Mouse (Mus musculus) embryonic facial prominence, embryonic 13.5 days (tissue): ENCODE measurements at regions not wholly inside any gene's neighbourhood (a gene's known extent, or its start where the extent isn't known, plus 50 kb on each side); places are given as distances from the start of the nearest gene placed in this dataset.

Experiments
- ATAC-seq: fragments of 200-750 bp; cut with Nextera tagmentation; 2 replicates; pipeline ENCODE4 v1.8.0; 2017; ENCODE audit warnings: low read depth; ENCODE audit not compliant: insufficient number of reproducible peaks, insufficient read depth, low FRiP score, low TSS enrichment
- H3K27ac ChIP-seq: fragments of 300-500 bp; sonication (generic); 2 replicates; pipeline ENCODE4 v1.5.1; 2015; ENCODE audit warnings: moderate library complexity, mild to moderate bottlenecking, inconsistent platforms
- H3K27me3 ChIP-seq: fragments of 300-500 bp; sonication (generic); 2 replicates; pipeline ENCODE4 v1.6.1; 2015; ENCODE audit warnings: mild to moderate bottlenecking, inconsistent platforms
- H3K36me3 ChIP-seq: fragments of 300-500 bp; sonication (generic); 2 replicates; pipeline ENCODE4 v1.6.1; 2015; ENCODE audit warnings: mild to moderate bottlenecking, inconsistent platforms
- H3K4me1 ChIP-seq: fragments of 300-500 bp; sonication (generic); 2 replicates; pipeline ENCODE4 v1.6.1; 2015; ENCODE audit warnings: inconsistent platforms
- H3K4me2 ChIP-seq: fragments of 300-500 bp; sonication (generic); 2 replicates; pipeline ENCODE4 v1.6.1; 2015; ENCODE audit warnings: moderate library complexity, mild to moderate bottlenecking, inconsistent platforms
- H3K4me3 ChIP-seq: fragments of 300-500 bp; sonication (generic); 2 replicates; pipeline ENCODE4 v1.5.1; 2015; ENCODE audit warnings: mild to moderate bottlenecking, inconsistent platforms
- H3K9ac ChIP-seq: fragments of 300-500 bp; sonication (generic); 2 replicates; pipeline ENCODE4 v1.6.1; 2015; ENCODE audit warnings: mild to moderate bottlenecking, inconsistent platforms
- H3K9me3 ChIP-seq: fragments of 300-500 bp; sonication (generic); 2 replicates; pipeline ENCODE4 v1.6.1; 2016; ENCODE audit warnings: inconsistent platforms
- WGBS: fragments of 180-500 bp; shearing (Covaris S2); methylation state at CpG from one replicate; pipeline ENCODE4 v1.1.7; 2015; ENCODE audit warnings: mixed read lengths; 5-methylcytosine and 5-hydroxymethylcytosine counted together

DNA sequence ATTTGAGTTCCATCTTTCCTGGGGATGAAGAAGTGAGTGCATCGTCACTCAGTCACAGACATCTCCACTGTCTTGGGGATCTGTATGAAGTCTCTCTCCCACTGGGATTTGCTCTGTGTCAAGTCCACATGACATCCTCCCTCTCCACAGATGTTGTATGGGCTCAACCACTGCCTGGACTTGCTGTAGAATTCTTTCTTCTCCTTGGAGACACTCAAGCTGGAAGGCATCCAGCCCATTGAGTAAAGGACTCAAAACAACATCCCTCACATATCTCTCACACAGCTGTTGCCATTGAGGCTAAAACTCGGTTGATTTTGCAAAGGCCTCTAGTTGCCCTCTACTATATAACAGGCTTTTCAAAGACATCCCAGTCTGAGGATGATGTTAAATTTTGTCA lies 71.0 kb upstream of the Rxfp2 start:
- ATAC-seq, result no peak
- Histone ChIP-seq H3K4me1 (no peaks in the 10 kb centered on the region), H3K4me3 (no peak overlapping the region), H3K36me3 (no peaks in the 10 kb centered on the region), H3K9me3 (no peaks in the 10 kb centered on the region), H3K4me2 (no peak overlapping the region), H3K27me3 (no peaks in the 10 kb centered on the region; the same call in 1 of the 2 replicates), H3K27ac (no peak overlapping the region), H3K9ac (no peak overlapping the region)
- 75% methylated on average over 2 of the region's 2 CpGs for WGBS

DNA sequence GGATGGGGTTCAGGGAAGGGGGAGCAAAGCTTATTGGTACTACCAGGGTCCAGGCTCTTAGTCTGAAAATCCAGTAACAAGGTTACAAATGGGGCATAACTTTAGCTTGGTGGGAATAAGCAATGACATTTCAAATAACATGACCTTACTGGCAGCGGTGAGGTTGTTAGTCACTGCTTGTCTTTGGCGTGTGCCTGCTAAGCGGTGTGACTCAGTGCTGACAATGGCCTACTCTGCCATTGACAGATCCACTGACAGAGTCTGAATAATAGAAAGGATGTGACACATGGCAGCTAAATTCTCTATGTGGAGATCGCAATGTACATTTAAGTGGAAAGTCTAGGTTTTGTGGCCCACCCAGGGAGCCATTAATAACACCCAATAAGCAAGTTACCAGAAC lies 61.5 kb upstream of the Rxfp2 start:
- 89% methylated on average over 4 of the region's 4 CpGs for WGBS
- no peak for ATAC-seq

DNA sequence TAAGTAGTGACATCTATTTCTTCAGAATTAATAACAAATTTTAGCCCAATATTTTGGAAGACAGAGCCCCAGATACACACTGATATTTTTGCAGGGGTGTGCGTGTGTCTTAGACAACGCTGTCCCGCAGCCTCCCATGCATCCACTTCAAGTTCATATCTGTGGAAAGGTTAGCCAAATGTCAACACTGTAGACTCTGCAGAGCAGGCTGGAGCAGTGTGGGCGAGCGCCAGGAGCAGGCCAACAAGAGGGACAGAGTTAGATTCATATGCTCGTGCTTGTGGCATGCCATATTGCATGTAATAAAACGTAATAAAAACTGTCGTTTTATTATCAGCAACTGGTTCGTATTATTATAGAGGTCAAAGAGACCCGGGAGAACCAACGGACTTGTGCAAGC lies 57.3 kb upstream of the Rxfp2 start:
- Histone ChIP-seq H3K4me2 (no peak overlapping the region), H3K27ac (no peak overlapping the region), H3K4me3 (no peak overlapping the region), H3K36me3 (no peaks in the 10 kb centered on the region), H3K9me3 (no peaks in the 10 kb centered on the region), H3K4me1 (no peaks in the 10 kb centered on the region; the same call in 1 of the 2 replicates), H3K9ac (no peak overlapping the region), H3K27me3 (no peaks in the 10 kb centered on the region)
- 84% methylated on average over 11 of the region's 11 CpGs for WGBS
- no peak for ATAC-seq

More for the DNA sequence above, 61.5 kb upstream of the Rxfp2 start:
- H3K9me3 ChIP-seq, result no peaks in the 10 kb centered on the region
- H3K27me3 ChIP-seq, result no peaks in the 10 kb centered on the region
- H3K36me3 ChIP-seq, result no peaks in the 10 kb centered on the region
- no peak overlapping the region for H3K9ac ChIP-seq
- no peaks in the 10 kb centered on the region for H3K4me1 ChIP-seq
- H3K27ac ChIP-seq, result no peak overlapping the region
- H3K4me2 ChIP-seq, result no peak overlapping the region
- H3K4me3 ChIP-seq, result no peak overlapping the region

DNA sequence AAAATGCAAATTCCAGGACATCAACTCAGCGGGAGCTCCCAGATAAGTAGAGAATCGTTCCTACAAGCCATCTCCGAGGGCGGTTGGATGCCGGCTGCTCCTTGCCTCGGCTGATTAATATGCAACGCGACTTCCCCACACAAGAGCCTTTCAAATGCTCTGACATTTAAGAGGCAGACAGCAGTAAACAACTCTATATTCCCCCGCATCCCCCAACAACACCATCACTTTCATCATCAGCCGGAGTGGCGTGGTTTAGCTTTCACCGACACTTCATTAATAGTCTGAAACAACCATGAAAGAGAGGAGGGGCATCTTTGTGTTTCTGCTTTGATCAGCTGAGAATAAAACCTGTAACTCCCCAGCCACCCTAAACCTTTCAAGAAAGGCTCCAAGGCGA lies 53.7 kb upstream of the Rxfp2 start:
- Histone ChIP-seq H3K4me2 (peak overlapping the region; percentile 37), H3K9ac (no peak overlapping the region), H3K4me3 (no peak overlapping the region), H3K27me3 (no peaks in the 10 kb centered on the region), H3K36me3 (no peaks in the 10 kb centered on the region), H3K4me1 (no peaks in the 10 kb centered on the region; the same call in 1 of the 2 replicates), H3K27ac (no peak overlapping the region), H3K9me3 (no peaks in the 10 kb centered on the region)
- ATAC-seq, result no peak
- WGBS, result 17% methylated on average over 13 of the region's 13 CpGs
